Mouse (Mus musculus) kidney, postnatal 36 days (tissue): ENCODE measurements around the gene Slc19a2.

Experiments
- DNase-seq, 2 experiments: peaks; one replicate each; pipeline ENCODE4 v3.0.0; 2021 to 2022; ENCODE audit warnings: mixed read lengths in 2 of 2

Slc19a2 gene

DNA sequence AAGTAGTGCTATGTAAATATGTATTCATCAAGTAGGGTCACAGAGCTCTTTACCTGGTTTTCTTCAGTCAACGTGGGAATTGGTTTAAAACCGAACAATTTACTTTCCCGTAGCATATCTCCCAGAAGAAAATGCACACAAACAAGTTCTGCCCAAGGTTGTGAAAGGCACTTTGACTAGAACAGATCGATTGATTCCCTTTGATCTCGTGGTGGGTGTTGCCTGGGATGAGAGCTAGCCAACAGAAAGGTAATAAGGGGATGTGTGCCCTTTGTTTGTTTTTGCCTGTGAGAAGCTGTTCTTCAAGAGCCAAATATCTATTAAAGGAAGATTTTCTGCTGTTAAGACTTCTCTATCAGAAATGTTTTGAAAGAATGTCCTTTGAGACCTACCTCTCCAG is 3.7 kb downstream of the Slc19a2 start:
- DNase-seq = no peak

DNA sequence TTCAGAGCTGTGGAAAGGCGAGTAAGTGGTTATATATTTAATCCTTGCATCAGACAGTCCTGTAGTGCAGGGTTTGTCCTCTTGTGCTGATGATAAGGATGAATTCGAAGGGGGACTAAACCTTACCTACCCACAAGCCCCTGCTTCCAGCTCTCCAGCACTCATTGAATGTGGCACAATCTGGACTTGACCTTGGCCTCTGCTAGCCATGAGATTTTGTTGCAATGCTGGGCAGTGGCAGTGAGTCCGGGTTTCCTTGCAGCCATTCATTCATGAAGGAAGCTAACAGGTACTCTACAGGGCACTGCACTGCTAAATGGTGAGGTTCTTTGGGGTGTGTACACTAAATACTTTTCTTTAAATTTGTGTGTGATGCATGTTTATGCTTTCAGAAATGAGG is 6.0 kb downstream of the Slc19a2 start:
- no peak for DNase-seq

DNA sequence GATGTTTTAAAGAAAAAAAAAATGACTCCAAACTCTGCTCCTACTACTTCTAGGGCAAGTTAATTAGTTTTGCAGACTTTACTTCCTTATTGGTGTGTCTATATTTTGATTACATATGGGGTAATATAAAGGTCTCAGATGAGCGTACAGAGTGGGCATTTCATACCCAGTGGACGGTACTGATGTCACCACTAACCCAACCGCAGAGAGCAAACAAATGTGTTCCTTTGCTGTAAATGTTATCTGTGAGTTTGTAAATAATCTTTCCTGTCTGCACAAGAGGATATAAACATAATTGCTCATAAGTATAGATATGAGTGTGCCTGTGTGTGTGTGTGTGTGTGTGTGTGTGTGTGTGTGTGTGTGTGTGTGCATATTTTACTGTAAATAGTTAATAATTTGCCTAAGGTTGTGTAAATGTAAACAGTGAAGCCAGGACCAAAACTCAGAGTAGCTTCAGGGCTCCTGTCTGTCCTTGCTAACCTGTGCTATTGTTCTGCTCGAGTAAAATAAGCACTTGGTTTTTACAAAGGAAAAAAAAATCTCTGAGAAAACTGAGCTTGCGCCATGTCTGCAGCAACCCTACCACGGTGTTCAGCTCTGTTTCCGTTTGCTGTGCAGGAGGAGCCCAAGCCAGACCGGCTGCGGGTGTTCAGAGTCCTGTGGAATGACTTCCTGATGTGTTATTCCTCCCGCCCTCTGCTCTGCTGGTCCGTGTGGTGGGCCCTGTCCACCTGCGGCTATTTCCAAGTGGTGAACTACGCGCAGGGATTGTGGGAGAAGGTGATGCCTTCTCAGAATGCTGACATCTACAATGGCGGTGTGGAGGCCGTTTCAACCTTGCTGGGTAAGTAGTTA is 11.6 kb downstream of the Slc19a2 start:
- DNase-seq = no peak

DNA sequence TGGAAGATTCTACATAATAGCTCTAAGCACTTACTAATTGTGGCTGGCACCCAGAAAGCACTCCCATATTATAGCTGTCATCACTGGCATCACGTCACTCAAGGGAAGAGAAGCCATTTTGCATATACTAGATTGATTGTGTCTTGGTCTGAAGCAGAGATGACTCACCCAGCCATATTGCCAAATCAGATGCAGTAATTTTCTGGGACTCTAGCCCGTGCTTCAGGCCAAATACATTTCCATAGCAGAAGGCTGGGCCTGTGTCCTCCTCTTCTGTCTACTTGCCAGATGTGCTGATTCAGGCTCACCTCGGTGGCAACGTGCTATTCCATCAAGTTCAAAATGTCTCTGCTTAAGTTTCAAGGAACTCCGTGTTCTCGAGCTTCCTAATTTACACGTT is 12.7 kb downstream of the Slc19a2 start:
- DNase-seq = no peak

DNA sequence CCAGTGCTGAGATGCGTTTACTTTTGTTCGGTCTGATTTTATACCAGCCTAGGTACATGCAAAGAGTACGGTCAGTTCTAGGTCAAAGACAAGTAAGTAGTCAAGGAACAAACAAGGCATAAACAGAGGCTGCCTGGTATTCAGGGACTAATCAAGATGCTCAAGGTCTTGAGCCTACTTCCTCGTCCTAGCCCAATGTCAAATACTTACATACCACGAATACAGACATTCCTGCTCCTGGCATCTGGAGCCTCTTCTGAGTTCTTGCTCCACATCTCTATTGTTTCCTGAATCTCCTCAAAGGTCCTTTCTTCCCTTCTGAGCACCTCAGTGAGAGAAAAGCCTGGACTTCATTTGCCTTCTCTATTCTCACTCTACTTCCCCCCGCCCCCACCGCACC is 22.1 kb downstream of the Slc19a2 start:
- DNase-seq = no peak

DNA sequence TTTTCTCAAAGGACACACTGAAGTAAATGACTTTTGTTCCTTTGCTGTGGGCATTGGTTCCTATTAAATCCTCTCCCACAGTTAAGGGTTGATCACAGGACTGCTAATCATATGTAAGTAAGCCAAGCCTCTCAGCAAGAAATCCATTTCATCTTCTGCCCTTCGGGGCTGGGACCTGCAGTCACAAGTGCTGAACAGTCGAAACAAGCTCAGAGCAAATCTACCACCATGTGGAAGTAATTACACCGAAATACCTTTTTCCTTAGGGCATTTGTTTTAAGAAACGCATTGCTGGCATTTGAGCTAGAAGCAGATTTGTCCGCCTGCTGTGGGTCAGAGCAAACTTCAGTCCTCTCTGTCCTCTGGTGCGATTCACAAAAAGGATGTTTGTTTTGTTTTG is 24.8 kb downstream of the Slc19a2 start:
- no peak for DNase-seq

DNA sequence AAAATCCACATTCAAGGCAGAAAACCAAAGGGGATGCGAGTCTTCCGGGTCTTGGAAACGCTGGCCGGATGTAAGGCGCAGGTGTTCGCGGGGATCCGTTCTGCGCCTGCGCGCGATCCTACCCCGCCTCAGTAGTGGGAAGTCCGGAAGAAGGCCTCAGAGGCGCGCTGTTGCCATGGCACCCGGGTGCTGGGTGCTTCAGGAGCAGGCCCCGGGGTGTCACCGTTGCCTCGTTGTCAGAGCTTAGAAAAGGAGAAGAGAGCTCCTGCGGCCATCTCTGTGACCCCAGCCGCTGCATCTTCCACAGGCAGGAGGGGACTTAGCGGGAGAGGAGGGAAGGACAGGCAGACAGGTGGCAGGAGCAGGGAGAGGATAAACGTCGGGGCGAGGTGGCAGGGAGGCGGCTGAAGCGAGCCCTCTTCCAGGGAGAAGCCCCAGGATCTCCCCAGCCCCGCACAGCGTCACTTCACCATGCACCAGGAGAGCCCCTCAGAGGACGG is 26.7 kb downstream of the Slc19a2 start, which contains the start of gene Ccdc181:
Ccdc181 (plus strand) TSS at position 131 of the 500 bp plus-strand sequence.
- peak; percentile 97 to 98 for DNase-seq

DNA sequence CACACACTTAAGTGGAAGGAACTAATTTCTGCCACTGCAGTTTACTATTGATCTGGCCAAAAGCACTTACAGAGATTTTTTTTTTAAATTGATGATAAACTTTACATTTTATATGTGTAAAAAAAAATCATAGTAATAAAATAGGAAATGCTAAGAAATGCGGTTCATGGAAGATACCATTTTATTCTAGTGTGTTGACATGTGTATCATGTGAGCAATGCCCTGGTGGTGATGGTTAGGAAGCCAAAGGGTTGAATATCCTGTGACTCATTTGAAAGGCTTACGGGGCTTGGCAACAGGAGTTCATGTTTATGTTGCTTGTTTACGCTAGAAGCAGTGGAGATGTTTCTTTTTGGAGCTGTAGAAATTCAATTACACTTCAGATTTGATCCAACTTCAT is 27.7 kb downstream of the Slc19a2 start:
- DNase-seq = no peak

DNA sequence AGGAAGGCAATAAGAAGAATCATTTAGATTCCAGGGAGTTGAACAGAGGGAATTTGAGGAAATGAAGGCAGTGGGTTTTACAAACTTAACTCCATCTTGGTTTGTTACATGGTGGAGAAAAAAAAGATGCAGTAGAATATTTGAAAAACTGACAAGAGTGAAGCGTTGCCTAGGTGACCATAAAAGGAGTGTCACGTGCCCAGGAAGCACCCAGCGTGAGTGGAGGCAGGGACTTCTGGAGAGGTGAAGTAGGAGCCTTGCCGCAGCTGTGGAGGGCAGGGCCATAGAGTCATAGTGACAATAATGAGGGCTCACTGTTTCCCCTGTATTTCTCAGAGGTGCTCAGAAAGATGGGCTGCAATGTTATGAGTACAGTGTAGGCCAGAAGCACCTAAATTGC is 30.5 kb downstream of the Slc19a2 start:
- no peak for DNase-seq

DNA sequence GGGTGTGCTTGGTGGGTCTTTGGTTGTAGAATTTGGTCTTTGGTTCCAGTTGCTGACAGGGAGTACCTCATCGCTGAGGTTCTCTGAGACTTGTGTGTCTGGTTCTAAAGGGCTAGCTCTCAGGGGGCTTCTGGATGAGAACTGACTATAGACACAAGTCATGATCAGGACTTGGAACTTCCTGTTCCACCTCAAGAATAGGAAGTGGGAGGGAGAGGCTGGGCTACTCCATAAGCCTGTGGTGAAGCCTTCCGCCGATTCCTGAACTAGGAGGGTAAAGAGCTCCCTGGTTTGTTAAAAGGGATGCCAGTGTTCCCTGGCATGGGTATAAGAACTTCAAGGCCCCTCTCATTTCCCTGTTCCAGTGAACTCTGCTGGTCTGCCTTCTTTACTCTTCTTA is 35.2 kb downstream of the Slc19a2 start:
- no peak for DNase-seq

DNA sequence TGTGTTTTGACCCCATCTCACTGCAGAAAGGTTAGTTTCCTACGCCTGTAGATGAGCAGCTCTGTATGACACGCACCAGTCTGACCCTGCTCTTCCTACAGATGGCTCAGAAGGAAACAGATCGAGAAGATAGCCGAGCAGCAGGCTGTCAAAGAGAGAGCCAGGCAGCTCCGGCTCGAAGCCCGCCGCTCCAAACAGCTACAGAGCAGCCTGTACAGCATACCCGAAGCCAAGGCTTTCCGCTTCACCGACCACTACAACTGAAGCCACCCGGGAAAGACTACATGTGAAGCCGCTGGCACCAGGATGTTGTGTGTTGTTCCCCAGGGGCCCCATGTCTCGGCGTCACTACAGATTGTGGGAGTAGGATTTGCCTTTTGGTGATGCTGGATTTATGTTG is 38.6 kb downstream of the Slc19a2 start:
- DNase-seq = peak in 1 of 2 experiments; percentile 31

DNA sequence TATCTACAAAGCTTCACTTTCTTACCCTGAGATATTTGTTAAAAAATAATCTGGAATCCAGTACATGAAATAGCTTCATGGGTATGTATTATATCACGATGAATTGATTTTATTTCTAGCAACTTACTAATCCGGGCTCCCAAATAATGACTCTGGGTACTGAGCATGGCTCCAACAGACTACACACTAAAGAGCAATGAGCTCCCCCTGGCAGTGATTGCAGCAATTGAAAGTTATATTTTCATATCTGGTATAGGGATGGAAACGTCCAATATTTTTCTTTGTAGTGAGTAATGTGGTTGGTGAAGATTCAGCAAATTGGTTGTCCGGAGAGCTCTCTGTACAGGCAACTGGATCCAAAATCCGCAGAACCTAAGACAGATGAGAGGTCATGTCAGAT is 43.2 kb downstream of the Slc19a2 start:
- DNase-seq = no peak

DNA sequence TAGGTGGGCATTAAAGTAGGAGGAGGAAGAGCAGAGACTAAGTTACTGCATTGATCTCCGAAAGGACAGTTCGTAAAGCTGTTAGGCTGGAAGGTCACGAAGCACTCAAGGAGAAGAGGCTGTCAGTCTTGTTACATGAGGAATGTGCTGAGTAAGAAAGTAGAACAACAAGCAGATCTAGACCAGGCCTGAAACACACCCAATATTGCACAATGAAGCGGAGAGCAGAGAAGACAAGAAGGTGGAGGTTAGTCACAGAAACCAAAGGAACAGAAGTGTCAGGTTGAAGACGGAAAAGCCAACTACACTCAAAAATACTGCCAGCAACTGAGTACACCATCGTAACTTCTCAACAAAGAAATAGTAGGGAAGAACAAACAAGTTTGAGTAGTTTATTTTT is 45.2 kb downstream of the Slc19a2 start:
- peak in 1 of 2 experiments; percentile 11 for DNase-seq

DNA sequence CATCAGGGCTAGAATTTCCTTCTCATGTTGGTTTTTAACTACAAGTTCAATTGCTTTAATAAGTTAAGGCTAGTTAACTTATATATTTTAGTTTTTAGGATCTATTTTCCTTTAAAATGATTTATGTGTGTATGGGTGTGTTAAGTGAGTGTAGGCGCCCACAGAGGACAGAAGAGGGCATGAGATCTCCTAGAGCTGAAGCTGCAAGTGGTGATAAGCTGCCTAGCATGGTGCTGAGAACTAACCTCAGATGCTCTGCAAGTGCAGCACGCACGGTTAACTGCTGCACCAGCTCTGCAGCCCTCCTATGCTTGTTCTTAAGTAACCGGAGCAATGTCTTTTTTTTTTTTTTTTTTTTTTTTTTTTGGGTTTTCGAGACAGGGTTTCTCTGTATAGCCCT is 47.6 kb downstream of the Slc19a2 start:
- DNase-seq = no peak

DNA sequence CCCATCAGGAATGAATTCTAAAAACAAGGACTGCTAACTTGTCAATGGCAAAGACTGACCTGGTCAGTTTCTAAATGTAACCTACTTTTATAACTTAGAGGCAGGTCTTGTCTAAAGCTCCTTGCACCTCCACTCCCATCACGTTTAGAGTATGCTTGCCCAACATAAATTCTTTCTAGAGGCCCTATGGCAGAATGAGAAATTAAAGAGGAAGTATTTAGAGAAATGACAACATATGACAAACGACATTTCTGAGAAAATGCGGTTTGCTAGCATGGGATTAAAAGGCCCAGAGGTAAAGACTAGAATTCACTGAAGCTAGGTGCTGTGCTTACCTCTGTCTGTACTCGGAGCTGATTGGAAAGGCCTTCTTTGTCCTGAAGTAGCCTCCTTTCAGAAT is 53.1 kb downstream of the Slc19a2 start:
- no peak for DNase-seq

DNA sequence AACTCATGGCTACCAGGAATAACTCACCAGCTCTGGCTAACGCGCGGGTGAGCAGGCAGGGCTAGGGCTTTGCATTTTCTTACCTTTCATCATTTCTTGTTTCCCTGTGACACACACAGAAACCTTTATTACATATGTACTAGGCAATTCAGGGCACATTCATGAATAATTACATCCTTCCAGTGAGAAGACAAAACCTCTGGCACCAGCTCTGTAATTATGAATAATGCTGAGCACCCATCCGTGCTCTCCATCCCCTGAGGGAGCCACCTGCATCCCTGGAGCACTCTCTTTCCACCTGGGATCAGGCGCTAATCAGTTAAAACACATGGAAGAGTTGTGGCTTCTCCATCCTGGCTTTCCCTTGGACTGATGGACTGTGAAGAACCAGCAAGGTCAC is 55.0 kb downstream of the Slc19a2 start, which contains the start of gene Nme7:
Nme7 (plus strand) TSS at position 301 of the 400 bp plus-strand sequence.
- no peak for DNase-seq

DNA sequence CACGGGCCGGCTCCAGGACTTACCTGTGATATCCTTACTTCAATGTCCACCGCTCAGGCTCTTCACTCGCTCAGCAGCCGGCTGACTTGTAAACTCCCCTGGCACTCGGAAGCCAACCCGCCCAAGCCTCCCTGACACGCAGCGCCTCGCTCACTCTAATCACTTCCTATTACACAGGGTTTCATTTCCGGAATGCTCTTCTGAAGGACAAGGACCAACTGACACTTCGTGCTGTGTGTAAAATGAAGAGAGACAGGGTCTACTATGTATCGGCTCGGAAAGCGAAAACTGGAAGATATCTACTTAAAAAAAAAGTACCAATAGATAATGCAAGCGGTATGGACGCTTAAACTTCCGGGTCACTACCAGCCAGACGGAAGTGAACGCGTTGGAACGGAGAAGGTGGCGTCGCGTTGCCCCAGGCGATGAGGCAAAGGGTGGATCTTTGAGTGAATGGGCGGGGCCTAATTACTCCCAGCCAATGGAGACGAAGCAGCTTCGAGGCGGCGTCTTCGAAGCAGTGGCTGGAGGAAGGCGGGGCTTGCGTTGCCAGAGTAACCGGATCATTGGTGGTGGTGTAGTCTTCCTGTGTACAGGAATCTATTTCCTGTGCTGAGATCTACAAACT is 58.4 kb downstream of the Slc19a2 start, which contains the start of gene Blzf1:
Blzf1 (minus strand) TSS at position 366 of the 628 bp plus-strand sequence.
- peak; percentile 99 for DNase-seq

DNA sequence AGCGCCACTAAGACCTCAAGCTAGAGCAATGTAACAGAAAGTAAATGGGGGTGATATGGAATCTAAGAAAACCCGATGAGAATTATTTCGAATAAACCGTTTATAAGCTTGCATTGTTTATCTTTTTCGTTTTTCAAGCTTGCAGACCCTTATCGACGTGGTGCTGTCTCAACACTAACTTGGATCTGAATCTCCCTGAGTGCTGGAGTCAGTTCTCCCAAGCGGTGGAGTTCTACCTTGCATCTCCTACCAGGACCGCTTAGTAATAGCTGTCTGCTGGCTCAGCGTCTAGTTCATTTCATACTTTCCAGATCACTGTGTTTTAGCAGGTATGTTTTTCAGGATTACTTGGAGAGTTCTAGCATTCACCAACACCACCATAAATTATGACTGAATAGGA is 59.1 kb downstream of the Slc19a2 start:
- DNase-seq = no peak

DNA sequence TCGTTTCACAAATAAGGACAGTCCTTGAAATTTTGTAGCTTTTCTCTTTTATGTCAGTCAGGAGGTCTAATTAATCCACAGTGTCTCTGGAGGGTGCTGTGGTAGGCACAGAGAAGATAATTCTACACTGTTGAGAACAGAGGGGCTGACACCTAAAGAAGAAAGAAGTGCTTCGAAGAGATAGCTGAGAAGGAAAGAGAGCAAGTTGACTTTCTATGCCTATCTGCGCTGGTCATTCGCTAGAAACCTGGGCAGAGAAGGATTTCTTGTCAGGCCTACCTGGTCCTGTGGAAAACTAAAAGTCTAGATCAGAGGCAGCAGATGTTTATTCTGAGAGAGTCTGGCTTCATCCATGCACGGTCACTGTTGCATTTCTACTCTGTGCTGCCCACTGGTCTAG is 65.2 kb downstream of the Slc19a2 start:
- DNase-seq = no peak
